Mouse (Mus musculus) kidney, embryonic 14.5 days (tissue): Measurements from ENCODE around the gene Vangl2. TPM values are rescaled to one million over a fixed set of nuclear protein-coding genes. Genes with fewer than 3 reads are reported as not detected.

Source experiments
- ATAC-seq: fragments of 200-750 bp; cut with Nextera tagmentation; 2 replicates; pipeline ENCODE4 v1.8.0; 2017; ENCODE audit warnings: moderate number of reproducible peaks, mild to moderate bottlenecking, moderate TSS enrichment, moderate library complexity; ENCODE audit not compliant: low FRiP score, low TSS enrichment
- H3K27ac ChIP-seq: fragments of 300-500 bp; sonication (generic); 2 replicates; pipeline ENCODE4 v1.5.1; 2014; ENCODE audit warnings: low read depth, mild to moderate bottlenecking, low read length, moderate library complexity, mixed read lengths
- H3K27me3 ChIP-seq: fragments of 300-500 bp; sonication (generic); 2 replicates; pipeline ENCODE4 v1.6.1; 2014; ENCODE audit warnings: mild to moderate bottlenecking, low read length; ENCODE audit not compliant: control insufficient read depth, insufficient read depth
- H3K36me3 ChIP-seq: fragments of 300-500 bp; sonication (generic); 2 replicates; pipeline ENCODE4 v1.6.1; 2014; ENCODE audit warnings: low read length, mixed read lengths; ENCODE audit not compliant: control insufficient read depth, insufficient read depth
- H3K4me1 ChIP-seq: fragments of 300-500 bp; sonication (generic); 2 replicates; pipeline ENCODE4 v1.6.1; 2014; ENCODE audit warnings: low read length, mixed read lengths; ENCODE audit not compliant: control insufficient read depth, insufficient read depth
- H3K4me2 ChIP-seq: fragments of 300-500 bp; sonication (generic); replicated peaks from 2 replicates; pipeline ENCODE4 v1.6.1; 2014; ENCODE audit warnings: low read depth, mild to moderate bottlenecking, low read length
- H3K4me3 ChIP-seq: fragments of 300-500 bp; sonication (generic); 2 replicates; pipeline ENCODE4 v1.5.1; 2014; ENCODE audit warnings: mild to moderate bottlenecking, low read length
- H3K9ac ChIP-seq: fragments of 300-500 bp; sonication (generic); 2 replicates; pipeline ENCODE4 v1.6.1; 2014; ENCODE audit warnings: low read depth, mild to moderate bottlenecking, low read length, moderate library complexity
- H3K9me3 ChIP-seq: fragments of 300-500 bp; sonication (generic); 2 replicates; pipeline ENCODE4 v1.6.1; 2016; ENCODE audit warnings: low read length; ENCODE audit not compliant: control insufficient read depth
- WGBS: fragments of 180-500 bp; shearing (Covaris S2); extraction: QIAGEN DNeasy Blood & Tissue Kit; methylation state at CpG from one replicate; pipeline ENCODE4 v1.1.7; 2014; 5-methylcytosine and 5-hydroxymethylcytosine counted together
- polyA plus RNA-seq: library from polyadenylated mRNA; unstranded; fragments of >200 nt; fragmentation: Nextera tagmentation; extraction: Ambion mirVana; gene quantifications from 2 replicates; pipeline ENCODE4 v1.2.1, GENCODE M21; 2014

Gene Vangl2
- polyA plus RNA-seq, 1 experiment from 2014 or later = 19.0 TPM

DNA sequence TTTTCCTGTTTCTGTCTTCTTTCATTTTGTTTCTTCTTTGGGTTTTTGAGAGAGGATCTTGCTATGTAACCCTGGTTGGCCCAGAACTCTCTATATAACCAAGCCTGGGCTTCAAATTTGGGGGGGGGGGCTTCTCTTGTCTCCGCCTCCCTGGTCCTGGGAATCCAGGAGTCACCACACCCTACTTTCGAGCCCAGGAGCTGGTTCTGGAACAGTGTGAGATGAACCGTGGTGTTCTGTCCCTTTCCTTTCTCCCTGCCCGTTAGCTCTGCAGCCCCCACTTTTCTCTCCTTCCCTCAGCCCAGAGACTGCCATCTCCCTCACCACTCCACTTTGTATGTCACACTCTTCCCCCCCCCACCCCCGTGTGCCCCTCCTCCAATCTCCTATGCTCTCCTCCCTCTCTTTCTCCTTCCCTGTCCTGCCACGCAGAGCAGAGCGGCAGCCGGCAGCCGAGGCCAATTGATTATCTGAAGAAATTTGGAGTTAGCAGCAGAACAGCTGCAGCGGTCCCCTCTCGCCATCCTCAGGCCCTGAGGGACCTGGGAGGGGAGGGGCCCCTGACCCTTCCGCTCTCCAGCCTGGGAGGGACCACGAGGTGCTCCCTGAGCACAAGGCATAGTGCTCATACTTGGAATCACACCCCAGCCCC is 21.0 kb upstream of the Vangl2 start:
- H3K9me3 ChIP-seq = no peaks in the 10 kb centered on the region
- no peak overlapping the region for H3K4me2 ChIP-seq
- 33% methylated on average over 13 of the region's 13 CpGs for WGBS
- H3K27ac ChIP-seq = no peak overlapping the region
- no peaks in the 10 kb centered on the region for H3K36me3 ChIP-seq
- no peak overlapping the region for H3K9ac ChIP-seq
- H3K4me3 ChIP-seq = no peak overlapping the region
- H3K27me3 ChIP-seq = peaks cover 2% of the 10 kb centered on the region
- ATAC-seq = no peak
- H3K4me1 ChIP-seq = peaks cover 22% of the 10 kb centered on the region

DNA sequence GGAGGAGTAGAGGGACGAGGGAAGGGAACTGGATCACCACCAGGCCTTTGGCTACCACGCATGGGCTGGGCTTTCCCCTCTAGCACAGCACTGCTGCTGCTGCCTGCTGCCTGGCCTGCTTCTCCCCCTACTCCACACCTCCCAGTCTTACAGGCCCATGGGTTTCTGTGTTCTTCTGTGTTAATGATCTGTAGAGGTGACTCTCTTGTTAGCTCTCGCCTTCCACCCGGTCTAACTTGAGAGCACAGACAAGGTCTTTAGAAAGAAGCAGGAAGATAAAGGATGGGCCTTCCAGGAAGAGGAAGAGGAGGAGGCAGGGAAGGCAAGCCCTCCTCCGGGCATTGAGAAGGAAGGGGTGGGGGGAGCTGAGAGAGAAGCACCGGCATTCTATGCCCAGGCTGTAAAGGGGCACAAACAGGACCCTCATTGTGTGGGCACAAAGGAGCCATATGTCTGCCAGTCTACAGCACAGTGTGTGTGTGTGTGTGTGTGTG is 20.0 kb upstream of the Vangl2 start:
- ATAC-seq = peak; percentile 54
- Histone ChIP-seq H3K36me3 (no peaks in the 10 kb centered on the region), H3K4me2 (peak overlapping the region; percentile 12; the same call in 1 of the 2 replicates), H3K9me3 (no peaks in the 10 kb centered on the region), H3K27ac (no peak overlapping the region; the same call in 1 of the 2 replicates), H3K9ac (no peak overlapping the region), H3K27me3 (no peaks in the 10 kb centered on the region; the same call in 1 of the 2 replicates), H3K4me1 (peaks cover 13% of the 10 kb centered on the region; the same call in 1 of the 2 replicates), H3K4me3 (peak overlapping the region; percentile 4; the same call in 1 of the 2 replicates)
- WGBS = 17% methylated on average over 6 of the region's 6 CpGs

DNA sequence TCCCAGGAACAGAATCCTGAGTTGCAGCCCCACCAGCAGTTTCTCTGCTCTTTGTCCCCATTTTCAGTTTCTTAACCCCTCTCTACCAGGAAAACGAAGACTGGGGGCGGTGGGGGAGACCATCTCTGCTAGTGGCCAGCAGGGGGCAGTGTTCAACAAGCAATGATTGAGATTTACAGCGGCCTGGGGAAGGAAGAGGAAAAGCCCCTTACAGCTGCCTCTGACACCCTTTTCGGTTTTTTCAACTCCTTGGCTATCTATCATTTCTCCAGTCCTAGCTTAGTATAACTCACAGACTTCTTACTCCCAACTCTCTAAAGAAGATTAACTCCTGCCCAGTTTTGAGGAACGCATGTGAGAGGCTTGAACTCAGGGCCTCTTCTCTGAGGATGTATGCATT is 18.7 kb upstream of the Vangl2 start:
- H3K4me1 ChIP-seq = peaks cover 9% of the 10 kb centered on the region; the same call in 1 of the 2 replicates
- H3K27ac ChIP-seq = no peak overlapping the region
- no peak overlapping the region for H3K4me3 ChIP-seq
- no peak overlapping the region for H3K9ac ChIP-seq
- H3K4me2 ChIP-seq = no peak overlapping the region
- no peaks in the 10 kb centered on the region for H3K27me3 ChIP-seq
- no peaks in the 10 kb centered on the region for H3K9me3 ChIP-seq
- H3K36me3 ChIP-seq = no peaks in the 10 kb centered on the region
- WGBS = 9% methylated on average over 5 of the region's 5 CpGs
- peak; percentile 67 for ATAC-seq

DNA sequence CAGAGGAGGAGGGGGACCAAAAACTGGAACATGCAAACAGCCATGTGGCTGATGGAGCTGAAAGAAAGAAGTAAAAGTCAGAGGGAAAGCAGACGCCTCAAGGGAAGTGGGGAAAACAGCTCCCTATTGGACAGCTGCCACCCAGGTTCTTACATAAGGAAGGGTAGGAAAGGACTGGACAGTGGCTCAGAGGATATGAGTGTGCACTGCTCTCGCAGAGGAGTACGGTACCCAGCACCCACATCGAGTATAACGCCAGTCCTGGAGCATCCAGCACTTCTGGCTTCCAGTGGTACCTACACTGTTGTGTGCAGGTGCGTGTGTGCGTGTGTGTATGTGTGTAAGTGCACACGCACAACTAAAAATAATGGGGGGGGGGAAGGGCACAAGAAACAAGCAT is 18.2 kb upstream of the Vangl2 start:
- Histone ChIP-seq H3K36me3 (no peaks in the 10 kb centered on the region), H3K9ac (no peak overlapping the region), H3K4me2 (no peak overlapping the region), H3K27ac (no peak overlapping the region), H3K9me3 (no peaks in the 10 kb centered on the region), H3K4me3 (no peak overlapping the region), H3K27me3 (no peaks in the 10 kb centered on the region), H3K4me1 (peaks cover 9% of the 10 kb centered on the region; the same call in 1 of the 2 replicates)
- 73% methylated on average over 8 of the region's 8 CpGs for WGBS
- no peak; the same call in 1 of the 2 replicates for ATAC-seq

DNA sequence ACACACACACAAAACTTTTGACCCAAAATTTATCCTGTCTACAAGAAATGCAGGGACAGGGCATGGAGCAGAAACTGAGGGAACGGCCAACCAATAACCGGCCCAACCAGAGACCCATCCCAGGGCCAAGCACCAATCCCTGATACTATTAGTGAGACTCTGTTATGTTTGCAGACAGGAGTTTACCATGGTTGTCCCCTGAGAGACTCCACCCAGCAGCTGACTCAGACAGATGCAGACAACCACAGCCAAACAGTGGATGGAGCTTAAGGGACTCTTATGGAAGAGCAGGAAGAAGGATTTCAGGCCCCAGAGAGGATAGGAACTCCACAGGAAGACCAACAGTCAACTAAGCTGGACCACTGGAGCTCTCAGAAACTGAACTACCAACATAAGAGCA is 1.7 kb upstream of the Vangl2 start:
- no peaks in the 10 kb centered on the region for H3K27me3 ChIP-seq
- 95% methylated on average over 2 of the region's 2 CpGs for WGBS
- H3K36me3 ChIP-seq = no peaks in the 10 kb centered on the region
- no peak for ATAC-seq
- H3K4me3 ChIP-seq = no peak overlapping the region
- no peak overlapping the region for H3K9ac ChIP-seq
- H3K4me1 ChIP-seq = peaks cover 20% of the 10 kb centered on the region
- H3K4me2 ChIP-seq = no peak overlapping the region
- no peak overlapping the region for H3K27ac ChIP-seq
- H3K9me3 ChIP-seq = no peaks in the 10 kb centered on the region

DNA sequence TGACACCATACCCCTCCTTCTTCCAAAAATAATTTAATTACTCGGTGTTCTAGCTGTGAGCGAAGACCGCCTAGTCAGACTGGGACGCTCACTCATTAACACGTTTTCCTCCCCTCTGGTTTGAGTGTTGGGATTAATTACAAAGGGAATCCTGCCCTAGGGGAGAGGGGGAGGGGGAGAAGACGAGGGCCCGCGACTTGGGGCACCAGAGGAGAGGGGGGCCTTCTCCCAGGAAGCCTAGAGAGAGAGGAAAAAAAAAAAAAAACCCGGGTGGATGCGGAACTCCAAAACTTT is 488 bp downstream of the Vangl2 start:
- peaks cover 6% of the 10 kb centered on the region; the same call in 1 of the 2 replicates for H3K36me3 ChIP-seq
- 9% methylated on average over 10 of the region's 10 CpGs for WGBS

DNA sequence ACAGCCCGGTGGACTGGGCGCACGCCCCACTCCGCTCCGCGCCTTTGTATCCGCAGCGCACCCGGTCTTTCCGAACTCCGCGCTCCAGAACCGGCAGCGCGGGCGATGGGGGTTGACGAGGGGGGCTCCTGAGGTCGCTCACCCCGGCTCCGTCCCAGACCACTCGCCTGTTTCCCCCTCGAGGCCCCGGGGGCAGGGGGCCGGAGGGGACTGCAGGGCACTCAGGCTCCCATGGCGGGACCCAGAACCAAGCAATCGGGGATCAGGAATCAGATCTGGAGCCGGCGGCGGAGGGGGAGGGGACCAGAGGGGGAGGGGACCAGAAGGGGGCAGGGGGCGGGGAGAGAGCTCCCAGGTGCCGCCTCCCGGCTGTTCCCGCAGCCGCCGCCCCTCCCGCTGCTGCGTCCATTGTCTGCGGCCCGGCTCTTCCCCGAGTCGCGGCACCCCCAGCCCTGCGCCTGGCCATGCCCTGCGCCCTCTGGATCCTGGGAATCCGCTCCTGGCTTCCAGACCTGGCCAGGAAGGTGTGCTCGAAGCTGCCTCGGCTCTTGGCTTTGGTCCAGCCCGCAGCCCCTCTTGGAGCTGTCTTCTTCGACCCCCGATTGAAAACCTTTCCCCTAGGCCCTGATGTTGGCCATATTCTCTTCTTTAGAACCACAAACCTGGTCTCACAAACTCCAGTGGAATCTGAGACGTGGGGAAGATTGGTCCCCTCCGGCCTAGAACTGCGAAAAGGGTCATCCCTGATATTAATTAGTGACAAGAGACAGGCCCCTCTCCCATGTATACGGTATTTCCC is 1.0 kb downstream of the Vangl2 start:
- Histone ChIP-seq H3K4me1 (peaks cover 35% of the 10 kb centered on the region), H3K9me3 (no peaks in the 10 kb centered on the region), H3K9ac (peak overlapping the region; percentile 93), H3K27me3 (no peaks in the 10 kb centered on the region), H3K4me2 (peak overlapping the region; percentile 60), H3K27ac (peak overlapping the region; percentile 87), H3K36me3 (peaks cover 6% of the 10 kb centered on the region; the same call in 1 of the 2 replicates), H3K4me3 (peak overlapping the region; percentile 93)
- ATAC-seq = peak; percentile 90
- under 1% methylated on average over 48 of the region's 54 CpGs for WGBS

More for the DNA sequence above, 488 bp downstream of the Vangl2 start:
- Histone ChIP-seq H3K27ac (peak overlapping the region; percentile 86), H3K4me2 (peak overlapping the region; percentile 60), H3K27me3 (no peaks in the 10 kb centered on the region), H3K9me3 (no peaks in the 10 kb centered on the region), H3K4me3 (peak overlapping the region; percentile 93; the same call in 1 of the 2 replicates), H3K9ac (peak overlapping the region; percentile 93), H3K4me1 (peaks cover 32% of the 10 kb centered on the region)
- peak; percentile 47 for ATAC-seq

DNA sequence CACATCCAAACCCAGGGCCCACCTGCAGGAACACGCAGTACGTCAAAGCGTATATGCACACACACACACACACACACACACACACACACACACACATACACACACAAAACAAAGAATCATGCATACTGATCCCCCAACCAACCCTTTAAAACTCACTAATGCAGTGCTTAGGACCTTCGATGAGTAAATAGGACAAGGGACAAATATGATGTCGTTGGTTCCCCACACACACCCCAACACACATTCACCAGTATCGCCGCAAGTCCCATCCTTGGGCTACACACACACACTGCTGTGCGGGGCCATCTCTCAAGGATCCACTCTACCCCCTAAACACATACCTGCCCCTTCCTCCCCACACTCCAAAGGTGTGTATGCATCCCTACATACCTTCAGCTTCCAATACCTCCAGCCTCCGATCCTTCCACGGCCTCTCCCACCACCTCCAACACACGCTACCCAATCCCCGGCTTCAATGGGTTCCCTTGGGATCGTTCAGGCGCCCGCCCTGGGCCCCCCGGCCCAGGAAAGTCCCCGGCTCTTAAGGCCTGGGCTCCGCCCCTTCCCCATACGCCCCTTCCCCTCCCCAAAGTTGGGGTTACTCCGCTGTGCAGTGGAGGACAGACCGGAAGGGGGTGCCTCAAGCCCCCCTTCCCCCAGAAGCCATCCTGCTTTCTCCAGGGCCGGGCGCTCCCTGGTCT is 1.9 kb downstream of the Vangl2 start:
- Histone ChIP-seq H3K27me3 (no peaks in the 10 kb centered on the region), H3K27ac (peak overlapping the region; percentile 87), H3K4me3 (peak overlapping the region; percentile 93), H3K9ac (peak overlapping the region; percentile 93), H3K9me3 (no peaks in the 10 kb centered on the region), H3K36me3 (peaks cover 6% of the 10 kb centered on the region; the same call in 1 of the 2 replicates), H3K4me2 (peak overlapping the region; percentile 60), H3K4me1 (peaks cover 35% of the 10 kb centered on the region)
- ATAC-seq = peak; percentile 76
- 4% methylated on average over 23 of the region's 23 CpGs for WGBS
